Mouse (Mus musculus): ENCODE measurements around the gene Gm49387. TPM values are rescaled to one million over a fixed set of nuclear protein-coding genes. Genes with fewer than 3 reads are reported as not detected.

Gm49387 gene
- total RNA-seq, 1 experiment = not detected

DNA sequence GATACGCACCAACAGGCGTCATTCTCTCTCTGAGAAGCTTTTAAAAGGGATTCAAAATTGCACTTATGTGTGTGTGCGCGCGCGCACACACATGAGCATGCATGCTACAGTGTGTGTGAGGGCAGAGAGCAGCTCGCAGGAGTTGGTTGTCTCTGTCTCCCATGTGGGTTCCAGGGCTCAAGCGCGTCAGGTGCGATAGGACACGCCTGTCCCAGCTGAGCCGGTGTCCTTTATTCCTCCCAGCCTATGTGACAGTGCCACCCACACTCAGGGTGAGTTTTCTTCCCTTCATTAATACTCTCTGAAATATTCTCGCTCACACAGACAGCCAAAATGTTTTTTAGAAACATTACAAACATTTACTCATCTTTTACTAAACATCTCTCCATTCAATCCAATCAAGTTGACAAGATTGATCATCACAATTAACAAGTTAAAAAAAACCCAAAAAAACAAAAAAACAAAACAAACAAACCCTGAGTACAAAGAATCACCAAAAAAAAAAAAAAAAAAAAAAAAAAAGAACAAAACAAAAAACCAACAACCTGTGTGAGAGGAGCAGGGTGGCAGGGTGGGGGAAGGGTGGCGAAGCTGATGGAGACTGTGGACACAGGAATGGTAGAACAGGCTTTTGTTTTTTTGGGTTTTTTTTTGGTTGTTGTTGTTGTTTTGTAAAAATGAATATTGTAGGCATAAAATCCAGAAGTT lies 38.6 kb downstream of the Gm49387 start:
- no peak overlapping the region for H3K27ac ChIP-seq (ENCODE audit: insufficient read depth, low read depth, low read length, poor library complexity, severe bottlenecking)
- in situ Hi-C loops (cut with MboI; ENCODE audit: low sequenced_read_pairs in 2 of 2, unreplicated experiment in 2 of 2) = no loop called here

DNA sequence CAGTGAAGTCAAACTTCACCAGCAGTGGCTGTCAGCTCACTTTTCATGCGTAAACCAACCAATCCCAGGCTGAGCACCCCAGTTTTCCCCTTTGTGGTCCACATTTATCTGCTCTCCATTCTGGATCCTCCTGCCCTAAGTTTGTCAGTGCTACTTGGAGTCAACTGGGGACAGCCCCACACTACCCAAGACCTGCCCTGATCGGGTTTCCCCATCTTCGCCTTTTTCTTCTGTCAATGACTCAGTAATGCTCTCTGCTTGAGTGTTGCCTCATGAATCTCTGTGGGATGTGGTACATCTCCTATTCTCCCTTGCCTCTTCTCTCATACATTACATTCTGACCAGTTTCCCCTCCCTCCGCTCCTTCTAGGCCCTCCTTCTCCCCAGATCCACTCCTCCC lies 43.2 kb downstream of the Gm49387 start:
- H3K36me3 ChIP-seq (ENCODE audit: control insufficient read depth, insufficient read depth, low read length, poor library complexity, severe bottlenecking) = no peaks in the 10 kb centered on the region
- no peaks in the 10 kb centered on the region for H3K4me1 ChIP-seq (ENCODE audit: control insufficient read depth in 2 of 2, insufficient read depth in 2 of 2, low read length in 2 of 2, poor library complexity in 1 of 2)
- H3K4me3 ChIP-seq (ENCODE audit: insufficient read depth in 1 of 2, low read depth in 1 of 2, low read length in 2 of 2, poor library complexity in 1 of 2, severe bottlenecking in 1 of 2) = no peak overlapping the region
- H3K9ac ChIP-seq (ENCODE audit: insufficient read depth, low read depth, low read length, poor library complexity, severe bottlenecking) = no peak overlapping the region
- in situ Hi-C loops (cut with MboI; ENCODE audit: low sequenced_read_pairs in 2 of 2, unreplicated experiment in 2 of 2) = no loop called here
- DNase-seq (ENCODE audit: low read depth, low spot score) = no peak
- TF ChIP-seq ZNF384 (IDR thresholded peaks at IDR 0.05; ENCODE audit: low read depth, low read length) (no peak), MAFK (IDR thresholded peaks at IDR 0.05; ENCODE audit: insufficient read depth, low read depth, low read length) (no peak), ZC3H11A (IDR thresholded peaks at IDR 0.05; ENCODE audit: borderline replicate concordance, low read depth, low read length) (no peak), CHD2 (IDR thresholded peaks at IDR 0.05; ENCODE audit: low read depth, low read length) (no peak), HCFC1 (IDR thresholded peaks at IDR 0.05; ENCODE audit: borderline replicate concordance, insufficient read depth, low read length) (no peak)
- no peak overlapping the region for H3K27ac ChIP-seq (ENCODE audit: insufficient read depth, low read depth, low read length, poor library complexity, severe bottlenecking)
- H3K9me3 ChIP-seq (ENCODE audit: control insufficient read depth, insufficient read depth, low read depth, low read length) = no peaks in the 10 kb centered on the region

More for the DNA sequence above, 38.6 kb downstream of the Gm49387 start:
- H3K4me3 ChIP-seq (ENCODE audit: insufficient read depth in 1 of 2, low read depth in 1 of 2, low read length in 2 of 2, poor library complexity in 1 of 2, severe bottlenecking in 1 of 2) = no peak overlapping the region
- no peaks in the 10 kb centered on the region for H3K9me3 ChIP-seq (ENCODE audit: control insufficient read depth, insufficient read depth, low read depth, low read length)
- DNase-seq (ENCODE audit: low read depth, low spot score) = no peak
- no peaks in the 10 kb centered on the region for H3K36me3 ChIP-seq (ENCODE audit: control insufficient read depth, insufficient read depth, low read length, poor library complexity, severe bottlenecking)
- H3K4me1 ChIP-seq (ENCODE audit: control insufficient read depth in 2 of 2, insufficient read depth in 2 of 2, low read length in 2 of 2, poor library complexity in 1 of 2) = no peaks in the 10 kb centered on the region
- TF ChIP-seq ZNF384 (IDR thresholded peaks at IDR 0.05; ENCODE audit: low read depth, low read length) (peak; percentile 64; the same call in 1 of the 2 replicates), ZC3H11A (IDR thresholded peaks at IDR 0.05; ENCODE audit: borderline replicate concordance, low read depth, low read length) (no peak)
- H3K9ac ChIP-seq (ENCODE audit: insufficient read depth, low read depth, low read length, poor library complexity, severe bottlenecking) = no peak overlapping the region

DNA sequence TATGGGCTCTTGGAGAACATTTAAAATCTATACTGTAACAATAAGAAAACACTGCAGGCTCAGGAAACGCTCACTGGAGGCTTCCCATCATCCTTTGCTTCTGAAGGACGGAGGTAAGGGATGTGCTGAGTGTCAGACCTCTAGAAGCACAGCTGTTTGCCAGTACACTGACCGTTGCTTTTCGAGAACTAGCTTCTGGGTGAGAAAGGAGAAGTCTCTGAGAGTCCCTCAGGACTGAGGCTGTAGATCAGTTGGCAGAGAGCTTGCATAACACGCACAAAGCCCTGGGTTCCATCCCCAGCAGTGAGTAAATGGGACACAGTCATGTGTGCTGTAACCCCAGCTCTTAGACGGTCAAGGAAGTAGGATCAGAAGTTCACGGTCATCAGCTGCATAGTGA lies 44.3 kb downstream of the Gm49387 start:
- no peak overlapping the region for H3K4me3 ChIP-seq (ENCODE audit: insufficient read depth in 1 of 2, low read depth in 1 of 2, low read length in 2 of 2, poor library complexity in 1 of 2, severe bottlenecking in 1 of 2)
- H3K9ac ChIP-seq (ENCODE audit: insufficient read depth, low read depth, low read length, poor library complexity, severe bottlenecking) = no peak overlapping the region
- H3K36me3 ChIP-seq (ENCODE audit: control insufficient read depth, insufficient read depth, low read length, poor library complexity, severe bottlenecking) = no peaks in the 10 kb centered on the region
- no peak overlapping the region for H3K27ac ChIP-seq (ENCODE audit: insufficient read depth, low read depth, low read length, poor library complexity, severe bottlenecking)
- in situ Hi-C loops (cut with MboI; ENCODE audit: low sequenced_read_pairs in 2 of 2, unreplicated experiment in 2 of 2) = no loop called here
- DNase-seq (ENCODE audit: low read depth, low spot score) = no peak
- H3K9me3 ChIP-seq (ENCODE audit: control insufficient read depth, insufficient read depth, low read depth, low read length) = no peaks in the 10 kb centered on the region
- no peaks in the 10 kb centered on the region for H3K4me1 ChIP-seq (ENCODE audit: control insufficient read depth in 2 of 2, insufficient read depth in 2 of 2, low read length in 2 of 2, poor library complexity in 1 of 2)
- no peak for TF ChIP-seq ZNF384 (IDR thresholded peaks at IDR 0.05; ENCODE audit: low read depth, low read length)
- TF ChIP-seq HCFC1 (IDR thresholded peaks at IDR 0.05; ENCODE audit: borderline replicate concordance, insufficient read depth, low read length) = no peak
- TF ChIP-seq CHD2 (IDR thresholded peaks at IDR 0.05; ENCODE audit: low read depth, low read length) = no peak
- TF ChIP-seq MAFK (IDR thresholded peaks at IDR 0.05; ENCODE audit: insufficient read depth, low read depth, low read length) = no peak
- TF ChIP-seq ZC3H11A (IDR thresholded peaks at IDR 0.05; ENCODE audit: borderline replicate concordance, low read depth, low read length) = no peak

DNA sequence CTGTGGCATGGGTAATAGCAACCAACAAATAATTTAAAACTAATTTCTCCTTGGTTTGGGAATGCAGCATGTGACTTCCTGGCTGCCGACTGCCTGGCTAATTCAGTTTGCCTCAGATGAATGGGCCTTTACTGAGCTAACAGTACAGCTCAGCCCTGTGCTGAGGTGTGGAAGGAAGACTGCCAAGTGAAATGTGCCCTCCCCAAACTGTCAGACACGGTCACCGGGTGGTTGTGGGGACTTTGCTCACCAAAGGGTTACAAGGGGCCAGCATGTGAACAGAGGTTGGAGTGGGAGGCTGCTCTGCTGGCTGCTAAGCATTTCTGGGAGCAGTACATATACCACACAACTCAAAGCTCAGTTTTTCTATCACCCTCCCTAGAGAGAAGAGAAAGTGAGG lies 46.0 kb downstream of the Gm49387 start:
- Histone ChIP-seq H3K9me3 (ENCODE audit: control insufficient read depth, insufficient read depth, low read depth, low read length) (no peaks in the 10 kb centered on the region), H3K9ac (ENCODE audit: insufficient read depth, low read depth, low read length, poor library complexity, severe bottlenecking) (no peak overlapping the region), H3K4me1 (ENCODE audit: control insufficient read depth in 2 of 2, insufficient read depth in 2 of 2, low read length in 2 of 2, poor library complexity in 1 of 2) (no peaks in the 10 kb centered on the region), H3K4me3 (ENCODE audit: insufficient read depth in 1 of 2, low read depth in 1 of 2, low read length in 2 of 2, poor library complexity in 1 of 2, severe bottlenecking in 1 of 2) (no peak overlapping the region), H3K36me3 (ENCODE audit: control insufficient read depth, insufficient read depth, low read length, poor library complexity, severe bottlenecking) (no peaks in the 10 kb centered on the region), H3K27ac (ENCODE audit: insufficient read depth, low read depth, low read length, poor library complexity, severe bottlenecking) (no peak overlapping the region)
- DNase-seq (ENCODE audit: low read depth, low spot score) = no peak
- no peak for TF ChIP-seq MAFK (IDR thresholded peaks at IDR 0.05; ENCODE audit: insufficient read depth, low read depth, low read length)
- TF ChIP-seq CHD2 (IDR thresholded peaks at IDR 0.05; ENCODE audit: low read depth, low read length) = no peak
- TF ChIP-seq ZC3H11A (IDR thresholded peaks at IDR 0.05; ENCODE audit: borderline replicate concordance, low read depth, low read length) = no peak
- TF ChIP-seq ZNF384 (IDR thresholded peaks at IDR 0.05; ENCODE audit: low read depth, low read length) = no peak
- TF ChIP-seq HCFC1 (IDR thresholded peaks at IDR 0.05; ENCODE audit: borderline replicate concordance, insufficient read depth, low read length) = no peak
- in situ Hi-C loops (cut with MboI; ENCODE audit: low sequenced_read_pairs in 2 of 2, unreplicated experiment in 2 of 2) = no loop called here

DNA sequence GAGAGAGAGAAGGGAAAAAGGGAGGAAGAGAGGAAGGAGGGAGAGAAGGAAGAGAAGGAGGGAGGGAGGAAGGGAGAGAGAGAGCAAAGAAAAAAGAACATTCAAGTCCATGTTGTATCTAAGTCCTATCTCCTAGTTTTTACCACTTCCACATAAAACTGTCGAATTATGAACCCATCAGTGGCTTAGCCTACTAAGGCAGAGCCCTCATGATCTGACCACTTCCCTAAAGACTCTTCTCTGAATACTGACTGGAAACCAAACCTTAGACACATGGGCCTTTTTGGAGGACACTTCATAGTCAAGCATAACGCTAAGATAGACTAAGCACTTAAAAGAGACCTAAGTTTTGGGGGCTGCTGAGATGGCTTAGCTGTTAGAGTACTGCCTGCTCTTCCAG lies 47.6 kb downstream of the Gm49387 start:
- no peak for DNase-seq (ENCODE audit: low read depth, low spot score)
- no peak overlapping the region for H3K4me3 ChIP-seq (ENCODE audit: insufficient read depth in 1 of 2, low read depth in 1 of 2, low read length in 2 of 2, poor library complexity in 1 of 2, severe bottlenecking in 1 of 2)
- H3K36me3 ChIP-seq (ENCODE audit: control insufficient read depth, insufficient read depth, low read length, poor library complexity, severe bottlenecking) = no peaks in the 10 kb centered on the region
- TF ChIP-seq ZC3H11A (IDR thresholded peaks at IDR 0.05; ENCODE audit: borderline replicate concordance, low read depth, low read length) (no peak), CHD2 (IDR thresholded peaks at IDR 0.05; ENCODE audit: low read depth, low read length) (no peak)
- no peak overlapping the region for H3K9ac ChIP-seq (ENCODE audit: insufficient read depth, low read depth, low read length, poor library complexity, severe bottlenecking)
- H3K27ac ChIP-seq (ENCODE audit: insufficient read depth, low read depth, low read length, poor library complexity, severe bottlenecking) = no peak overlapping the region
- no peaks in the 10 kb centered on the region for H3K4me1 ChIP-seq (ENCODE audit: control insufficient read depth in 2 of 2, insufficient read depth in 2 of 2, low read length in 2 of 2, poor library complexity in 1 of 2)
- in situ Hi-C loops (cut with MboI; ENCODE audit: low sequenced_read_pairs in 2 of 2, unreplicated experiment in 2 of 2) = no loop called here
- H3K9me3 ChIP-seq (ENCODE audit: control insufficient read depth, insufficient read depth, low read depth, low read length) = no peaks in the 10 kb centered on the region
